Comparison of ENCODE assay signal across 22 mouse cellular contexts in the genomic region with DNA sequence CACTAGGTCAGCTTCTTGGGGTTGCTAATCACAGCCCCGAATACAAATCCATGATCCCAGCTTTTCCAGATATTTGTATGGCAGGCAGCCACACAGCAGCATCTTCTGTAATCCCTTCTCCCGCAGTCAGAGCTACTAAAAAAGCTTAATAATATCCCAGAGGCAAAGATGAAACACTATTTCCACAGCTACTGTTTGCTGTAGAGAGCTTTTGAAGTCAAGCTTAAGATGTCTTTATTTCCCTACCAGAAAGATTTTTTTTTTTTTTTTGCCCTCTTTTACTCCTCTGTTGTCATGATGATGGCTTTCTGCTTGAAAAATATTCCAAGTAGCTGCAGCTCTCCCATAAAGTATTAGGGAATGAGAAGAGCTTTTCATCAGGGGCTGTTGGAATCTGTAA.
DNase-seq lines count a peak whose midpoint lies in the region; ATAC-seq and TF ChIP-seq lines count a peak whose summit lies in the region.
"Had no signal": no experiment of that assay in that cellular context is flagged by ENCODE, and none has a peak within 500 bp of the region (broad histone marks: within the 10 kb centered on the region; RNA-seq: fewer than 3 reads in every experiment).

No protein-coding gene starts in this region.

- WGBS in kidney, postnatal 0 days, result 60% methylated on average over 2 of the region's 2 CpGs
- WGBS in forebrain, embryonic 15.5 days, result 23% methylated on average over 2 of the region's 2 CpGs
- WGBS in midbrain, embryonic 12.5 days, result 18% methylated on average over 2 of the region's 2 CpGs
- 15% methylated on average over 2 of the region's 2 CpGs for WGBS in cerebellum, adult 2 months
- WGBS in intestine, postnatal 0 days, result 54% methylated on average over 2 of the region's 2 CpGs

- TF ChIP-seq CTCF in kidney, postnatal 0 days (IDR thresholded peaks at IDR 0.05; ENCODE audit: low read depth), result no peak
- TF ChIP-seq CTCF in cerebellum, adult 2 months (IDR thresholded peaks at IDR 0.05; ENCODE audit: borderline replicate concordance, insufficient read depth, low read depth, low read length), result no peak
- TF ChIP-seq CTCF in intestine, postnatal 0 days (IDR thresholded peaks at IDR 0.05; ENCODE audit: low read depth), result no peak

- DNase-seq in kidney, postnatal 0 days (ENCODE audit: low spot score), result peak; percentile 15
- no peak for DNase-seq in kidney, postnatal 4 days
- no peak for DNase-seq in cerebellum, adult 2 months
- DNase-seq in adrenal gland, postnatal 4 days (ENCODE audit: low spot score in 2 of 2), result no peak
- DNase-seq: adrenal gland, postnatal 10 days; cerebellum, adult 8-10 months; heart, adult 11 months; heart, postnatal 4 days; kidney, adult 18-20 months; kidney, postnatal 25 days; layer of hippocampus, adult 9-11 months; lung, postnatal 10 days; right cerebral cortex, postnatal 14 days; thymus, postnatal 25 days had no signal

- H3K27ac ChIP-seq in kidney, postnatal 0 days, result no peak overlapping the region
- H3K27ac ChIP-seq in forebrain, embryonic 15.5 days (replicated peaks), result no peak overlapping the region
- 0 out of 2 replicates have a peak overlapping the region, but pooled peaks have one; percentile 39 for H3K27ac ChIP-seq in midbrain, embryonic 12.5 days (replicated peaks)
- H3K27ac ChIP-seq in cerebellum, adult 2 months (ENCODE audit: insufficient read depth, low read length), result no peak overlapping the region
- H3K27ac ChIP-seq in intestine, postnatal 0 days (ENCODE audit: low read depth, low read length), result no peak overlapping the region
- H3K27ac ChIP-seq: embryonic facial prominence, embryonic 13.5 days; limb, embryonic 13.5 days; liver, embryonic 15.5 days; stomach, postnatal 0 days had no signal

- no peaks in the 10 kb centered on the region for H3K27me3 ChIP-seq in kidney, postnatal 0 days (ENCODE audit: insufficient read depth, low read length)
- no peaks in the 10 kb centered on the region for H3K27me3 ChIP-seq in forebrain, embryonic 15.5 days
- no peaks in the 10 kb centered on the region; the same call in 1 of the 2 replicates for H3K27me3 ChIP-seq in midbrain, embryonic 12.5 days
- no peaks in the 10 kb centered on the region for H3K27me3 ChIP-seq in cerebellum, adult 2 months (ENCODE audit: control insufficient read depth, insufficient read depth, low read length)
- no peaks in the 10 kb centered on the region for H3K27me3 ChIP-seq in intestine, postnatal 0 days (replicated peaks; ENCODE audit: control insufficient read depth, insufficient read depth, low read length)
- H3K27me3 ChIP-seq: embryonic facial prominence, embryonic 13.5 days; limb, embryonic 13.5 days; liver, embryonic 15.5 days; megakaryocyte, embryonic 14.5 days had no signal

- no peaks in the 10 kb centered on the region for H3K9me3 ChIP-seq in kidney, postnatal 0 days (replicated peaks; ENCODE audit: low read length)
- no peaks in the 10 kb centered on the region for H3K9me3 ChIP-seq in forebrain, embryonic 15.5 days
- no peaks in the 10 kb centered on the region for H3K9me3 ChIP-seq in midbrain, embryonic 12.5 days
- H3K9me3 ChIP-seq in intestine, postnatal 0 days (ENCODE audit: control insufficient read depth), result no peaks in the 10 kb centered on the region
- H3K9me3 ChIP-seq: embryonic facial prominence, embryonic 13.5 days; limb, embryonic 13.5 days; liver, embryonic 15.5 days; megakaryocyte, embryonic 14.5 days had no signal

- no peak overlapping the region for H3K9ac ChIP-seq in kidney, postnatal 0 days (ENCODE audit: low read depth, low read length)
- H3K9ac ChIP-seq in forebrain, embryonic 15.5 days (replicated peaks), result no peak overlapping the region
- no peak overlapping the region for H3K9ac ChIP-seq in midbrain, embryonic 12.5 days (replicated peaks)
- H3K9ac ChIP-seq in intestine, postnatal 0 days (ENCODE audit: low read depth, low read length), result no peak overlapping the region
- H3K9ac ChIP-seq: embryonic facial prominence, embryonic 13.5 days; limb, embryonic 13.5 days; liver, embryonic 15.5 days had no signal

- no peak overlapping the region for H3K4me2 ChIP-seq in kidney, postnatal 0 days (ENCODE audit: low read length)
- H3K4me2 ChIP-seq in forebrain, embryonic 15.5 days (replicated peaks), result 0 out of 2 replicates have a peak overlapping the region, but pooled peaks have one; percentile 2
- H3K4me2 ChIP-seq in midbrain, embryonic 12.5 days (replicated peaks), result peak overlapping the region; percentile 29
- H3K4me2 ChIP-seq in intestine, postnatal 0 days (replicated peaks; ENCODE audit: low read depth), result no peak overlapping the region
- H3K4me2 ChIP-seq: embryonic facial prominence, embryonic 13.5 days; limb, embryonic 13.5 days; liver, embryonic 15.5 days had no signal

- no peak for TF ChIP-seq POLR2A in cerebellum, adult 2 months (IDR thresholded peaks at IDR 0.05; ENCODE audit: borderline replicate concordance, insufficient read depth, low read length)

- H3K4me3 ChIP-seq in kidney, postnatal 0 days (replicated peaks; ENCODE audit: low read depth, low read length), result no peak overlapping the region
- no peak overlapping the region for H3K4me3 ChIP-seq in forebrain, embryonic 15.5 days
- H3K4me3 ChIP-seq in midbrain, embryonic 12.5 days, result no peak overlapping the region
- H3K4me3 ChIP-seq in cerebellum, adult 2 months (replicated peaks; ENCODE audit: insufficient read depth, low read depth, low read length), result no peak overlapping the region
- no peak overlapping the region for H3K4me3 ChIP-seq in intestine, postnatal 0 days (ENCODE audit: low read depth, low read length)
- H3K4me3 ChIP-seq: embryonic facial prominence, embryonic 13.5 days; limb, embryonic 13.5 days; liver, embryonic 15.5 days; megakaryocyte, embryonic 14.5 days had no signal

- no peak for ATAC-seq in kidney, postnatal 0 days (replicated peaks; ENCODE audit: low FRiP score, low read depth)
- ATAC-seq in forebrain, embryonic 15.5 days (replicated peaks), result no peak
- peak; percentile 63 for ATAC-seq in midbrain, embryonic 12.5 days (ENCODE audit: low FRiP score, low read depth)
- no peak for ATAC-seq in intestine, postnatal 0 days

- no peaks in the 10 kb centered on the region for H3K4me1 ChIP-seq in kidney, postnatal 0 days (replicated peaks; ENCODE audit: insufficient read depth, low read length)
- 0 out of 2 replicates have a peak, but pooled peaks cover 5% of the 10 kb centered on the region for H3K4me1 ChIP-seq in forebrain, embryonic 15.5 days
- H3K4me1 ChIP-seq in midbrain, embryonic 12.5 days, result peaks cover 12% of the 10 kb centered on the region
- no peaks in the 10 kb centered on the region for H3K4me1 ChIP-seq in cerebellum, adult 2 months (ENCODE audit: control insufficient read depth, insufficient read depth, low read length)
- H3K4me1 ChIP-seq in intestine, postnatal 0 days (replicated peaks; ENCODE audit: control insufficient read depth, insufficient read depth, low read length), result no peaks in the 10 kb centered on the region
- H3K4me1 ChIP-seq: limb, embryonic 13.5 days; liver, embryonic 15.5 days; megakaryocyte, embryonic 14.5 days had no signal

- H3K36me3 ChIP-seq in kidney, postnatal 0 days (ENCODE audit: insufficient read depth, low read length), result no peaks in the 10 kb centered on the region
- no peaks in the 10 kb centered on the region for H3K36me3 ChIP-seq in forebrain, embryonic 15.5 days
- no peaks in the 10 kb centered on the region for H3K36me3 ChIP-seq in midbrain, embryonic 12.5 days
- no peaks in the 10 kb centered on the region for H3K36me3 ChIP-seq in intestine, postnatal 0 days (ENCODE audit: control insufficient read depth, insufficient read depth)
- H3K36me3 ChIP-seq: embryonic facial prominence, embryonic 13.5 days; limb, embryonic 13.5 days; liver, embryonic 15.5 days had no signal

Comparison
In these comparisons a context has a peak if more than half of its experiments do, and no peak if none do; other contexts are left out.
1. H3K4me2 ChIP-seq: peak in forebrain, embryonic 15.5 days (single experiment) and midbrain, embryonic 12.5 days (single experiment); none in kidney, postnatal 0 days (single experiment) and intestine, postnatal 0 days (single experiment).